Comparison of ENCODE assay signal across 9 mouse cellular contexts in genomic region chr4:136698404-136699083, GRCm38 (mm10).
A peak's percentile ranks its signal among the peaks of the same experiment; 100 is the strongest.
DNase-seq lines count a peak whose midpoint lies in the region; ATAC-seq and TF ChIP-seq lines count a peak whose summit lies in the region.
"Had no signal": no experiment of that assay in that cellular context is flagged by ENCODE, and none has a peak within 500 bp of the region (broad histone marks: within the 10 kb centered on the region; RNA-seq: fewer than 3 reads in every experiment).

No protein-coding gene starts in this region.

- no peak overlapping the region for H3K9ac ChIP-seq in forebrain, embryonic 16.5 days (replicated peaks; ENCODE audit: low read depth, low read length)
- no peak overlapping the region for H3K9ac ChIP-seq in midbrain, embryonic 15.5 days
- H3K9ac ChIP-seq: limb, embryonic 15.5 days had no signal

- H3K4me3 ChIP-seq in forebrain, embryonic 16.5 days (replicated peaks; ENCODE audit: low read length), result no peak overlapping the region
- no peak overlapping the region for H3K4me3 ChIP-seq in midbrain, embryonic 15.5 days
- H3K4me3 ChIP-seq: limb, embryonic 15.5 days had no signal

- peak; percentile 82 for DNase-seq in brain, embryonic 14.5 days (ENCODE audit: low read depth)
- peak; percentile 91 for DNase-seq in cerebellum, adult 11-12 months
- DNase-seq in thymus, postnatal 36 days, result no peak
- no peak for DNase-seq in heart, postnatal 10 days
- DNase-seq in embryo, embryonic 10 days (ENCODE audit: low spot score), result no peak

- ATAC-seq in forebrain, embryonic 16.5 days, result peak; percentile 72
- ATAC-seq in midbrain, embryonic 15.5 days (replicated peaks), result peak; percentile 37; the same call in 1 of the 2 replicates

- no peaks in the 10 kb centered on the region for H3K27me3 ChIP-seq in forebrain, embryonic 16.5 days (replicated peaks; ENCODE audit: control insufficient read depth, insufficient read depth, low read length)
- H3K27me3 ChIP-seq in midbrain, embryonic 15.5 days (replicated peaks), result no peaks in the 10 kb centered on the region
- H3K27me3 ChIP-seq: limb, embryonic 15.5 days had no signal

- H3K27ac ChIP-seq in forebrain, embryonic 16.5 days (ENCODE audit: low read length), result peak overlapping the region; percentile 39
- peak overlapping the region; percentile 56 for H3K27ac ChIP-seq in midbrain, embryonic 15.5 days
- H3K27ac ChIP-seq: limb, embryonic 15.5 days had no signal

- 56% methylated on average over 11 of the region's 11 CpGs for WGBS in forebrain, embryonic 16.5 days
- 64% methylated on average over 11 of the region's 11 CpGs for WGBS in midbrain, embryonic 15.5 days

- H3K4me1 ChIP-seq in forebrain, embryonic 16.5 days (replicated peaks; ENCODE audit: control insufficient read depth, insufficient read depth, low read length), result peaks cover 31% of the 10 kb centered on the region
- peaks cover 34% of the 10 kb centered on the region for H3K4me1 ChIP-seq in midbrain, embryonic 15.5 days

- H3K36me3 ChIP-seq in forebrain, embryonic 16.5 days (ENCODE audit: control insufficient read depth, insufficient read depth), result peaks cover 12% of the 10 kb centered on the region; the same call in 1 of the 2 replicates
- H3K36me3 ChIP-seq in midbrain, embryonic 15.5 days (replicated peaks), result peaks cover 19% of the 10 kb centered on the region

- no peak overlapping the region for H3K4me2 ChIP-seq in forebrain, embryonic 16.5 days (ENCODE audit: low read length)
- H3K4me2 ChIP-seq in midbrain, embryonic 15.5 days, result no peak overlapping the region
- H3K4me2 ChIP-seq: heart, embryonic 11.5 days; limb, embryonic 15.5 days had no signal

- H3K9me3 ChIP-seq in forebrain, embryonic 16.5 days (ENCODE audit: control insufficient read depth, low read length), result no peaks in the 10 kb centered on the region
- no peaks in the 10 kb centered on the region for H3K9me3 ChIP-seq in midbrain, embryonic 15.5 days
- H3K9me3 ChIP-seq: limb, embryonic 15.5 days had no signal

- intact Hi-C loops in heart, postnatal 10 days (cut with DNase I), result loop anchor here (5.0 kb wide), 1 partner anchor 34 kb away; no protein-coding TSS in a partner anchor

- no peak for TF ChIP-seq POLR2A in brain, embryonic 14.5 days (IDR thresholded peaks at IDR 0.05; ENCODE audit: borderline replicate concordance, extremely low read depth, insufficient read depth, insufficient read length, poor library complexity, severe bottlenecking)

- TF ChIP-seq CTCF in brain, embryonic 14.5 days (IDR thresholded peaks at IDR 0.05; ENCODE audit: borderline replicate concordance, extremely low read depth, insufficient read depth, insufficient read length), result no peak

Comparison
In these comparisons a context has a peak if more than half of its experiments do, and no peak if none do; other contexts are left out.
1. DNase-seq: peak in brain, embryonic 14.5 days (single experiment) and cerebellum, adult 11-12 months (single experiment); none in thymus, postnatal 36 days (0 of 2), heart, postnatal 10 days (0 of 2) and embryo, embryonic 10 days (single experiment).